Mouse (Mus musculus): Measurements from ENCODE around the gene Gm4981.
"Not testable (repeated sequence)": the region's sequence is repeated elsewhere in the genome, so short reads cannot be mapped to it uniquely, and the experiment has no call there.

DNA sequence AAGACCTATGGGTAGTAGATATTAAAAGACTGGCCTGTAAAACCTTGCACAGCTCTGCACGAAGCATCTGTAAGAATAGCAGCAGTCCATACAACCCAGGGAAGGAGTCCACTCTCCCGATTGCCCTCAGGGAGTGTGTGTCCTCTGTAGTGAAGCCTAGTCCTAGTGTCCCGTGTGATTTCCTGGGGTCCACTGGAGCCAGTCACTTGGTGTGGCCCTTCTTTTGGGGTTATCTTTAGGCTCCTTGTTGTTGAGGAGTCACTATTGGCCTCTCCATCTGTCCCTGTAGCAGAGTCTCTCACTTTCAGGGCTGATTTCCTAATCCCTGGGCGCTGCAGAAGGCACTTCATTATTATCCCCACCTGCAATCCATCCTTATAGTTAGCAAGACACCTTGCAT lies 1.5 kb downstream of the Gm4981 start:
- not testable (repeated sequence) for TF ChIP-seq CTCF (IDR thresholded peaks at IDR 0.05; ENCODE audit: control insufficient read depth, insufficient read depth, insufficient replicate concordance, low read depth, low read length); POLR2A (IDR thresholded peaks at IDR 0.05; ENCODE audit: control insufficient read depth, low read depth, low read length)
